Mouse (Mus musculus) MEL (cell line): ENCODE measurements around the gene Myo5a.

Experiments
- CTCF ChIP-seq, 3 experiments: IDR thresholded peaks in 2 of 3; conservative IDR thresholded peaks in 1 of 3; 2 replicates each; pipeline ENCODE4 v1.5.1; 2011 to 2012; ENCODE audit warnings: low read length in 3 of 3, low read depth in 2 of 3, mild to moderate bottlenecking in 2 of 3, improper control_type of control experiment in 1 of 3, inconsistent platforms in 1 of 3, mixed read lengths in 1 of 3, moderate library complexity in 1 of 3; ENCODE audit not compliant: control insufficient read depth in 1 of 3, insufficient read depth in 1 of 3, poor library complexity in 1 of 3, severe bottlenecking in 1 of 3
- EP300 ChIP-seq, 2 experiments: IDR thresholded peaks; 2 replicates each; pipeline ENCODE4 v1.6.1; 2011; ENCODE audit warnings: improper control_type of control experiment in 2 of 2, low read length in 2 of 2, low read depth in 1 of 2, mild to moderate bottlenecking in 1 of 2
- ETS1 ChIP-seq: IDR thresholded peaks from 2 replicates; pipeline ENCODE4 v1.6.1; 2012; ENCODE audit warnings: low read depth, mild to moderate bottlenecking, inconsistent platforms, low read length, improper control_type of control experiment, moderate library complexity
- GATA1 ChIP-seq: IDR thresholded peaks from 2 replicates; pipeline ENCODE4 v1.6.1; 2011; ENCODE audit warnings: low read depth, low read length, improper control_type of control experiment
- HCFC1 ChIP-seq: IDR thresholded peaks from 2 replicates; pipeline ENCODE4 v1.6.1; 2012; ENCODE audit warnings: low read depth, mild to moderate bottlenecking, inconsistent platforms, low read length, improper control_type of control experiment, moderate library complexity
- JUND ChIP-seq: IDR thresholded peaks from 2 replicates; pipeline ENCODE4 v1.6.1; 2011; ENCODE audit warnings: low read depth, mild to moderate bottlenecking, improper control_type of control experiment, low read length
- MAFK ChIP-seq: IDR thresholded peaks from 2 replicates; pipeline ENCODE4 v1.6.1; 2011; ENCODE audit warnings: low read depth, mild to moderate bottlenecking, low read length, improper control_type of control experiment, borderline replicate concordance
- POLR2A ChIP-seq, 2 experiments: IDR thresholded peaks; 2 replicates each; pipeline ENCODE4 v1.6.1; 2011 to 2012; ENCODE audit warnings: low read length in 2 of 2, mild to moderate bottlenecking in 2 of 2, control low read depth in 1 of 2, improper control_type of control experiment in 1 of 2, low read depth in 1 of 2, moderate library complexity in 1 of 2; ENCODE audit not compliant: control insufficient read depth in 1 of 2, insufficient read depth in 1 of 2, poor library complexity in 1 of 2
- RCOR1 ChIP-seq: IDR thresholded peaks from 2 replicates; pipeline ENCODE4 v1.6.1; 2012; ENCODE audit warnings: low read depth, mild to moderate bottlenecking, inconsistent platforms, low read length, improper control_type of control experiment
- ZC3H11A ChIP-seq: IDR thresholded peaks from 2 replicates; pipeline ENCODE4 v1.6.1; 2012; ENCODE audit warnings: low read depth, mild to moderate bottlenecking, inconsistent platforms, low read length, improper control_type of control experiment
- ZMIZ1 ChIP-seq: IDR thresholded peaks from 2 replicates; pipeline ENCODE4 v1.6.1; 2012; ENCODE audit warnings: low read depth, mild to moderate bottlenecking, inconsistent platforms, low read length, improper control_type of control experiment, moderate library complexity

DNA sequence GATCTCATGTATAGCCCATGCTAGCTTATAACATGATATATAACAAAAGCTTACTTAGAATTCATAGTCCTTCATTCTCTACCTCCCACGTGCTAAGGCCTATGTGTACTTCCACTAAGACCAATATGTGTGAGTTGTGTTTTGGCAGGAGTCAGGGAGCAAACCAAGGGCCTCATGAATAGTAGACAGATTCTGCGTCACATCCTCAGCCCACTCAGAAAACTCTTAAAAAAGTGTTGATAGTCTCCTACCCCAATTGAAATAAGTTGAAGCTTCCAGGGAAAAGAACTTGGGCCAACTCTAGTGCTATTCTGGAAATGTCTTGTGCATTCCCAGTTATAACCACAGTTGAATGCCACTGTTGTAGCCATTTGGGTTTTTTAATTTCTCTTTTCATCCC lies 131.2 kb downstream of the Myo5a start:
- TF ChIP-seq POLR2A (IDR thresholded peaks at IDR 0.05; ENCODE audit: control insufficient read depth in 1 of 2, insufficient read depth in 1 of 2, low read depth in 1 of 2, low read length in 2 of 2, poor library complexity in 1 of 2), result no peak
- TF ChIP-seq EP300 (IDR thresholded peaks at IDR 0.05; ENCODE audit: low read depth in 1 of 2, low read length in 2 of 2), result no peak
- no peak for TF ChIP-seq GATA1
- TF ChIP-seq JUND, result no peak
- TF ChIP-seq ETS1, result no peak
- TF ChIP-seq ZC3H11A, result no peak
- TF ChIP-seq CTCF (IDR thresholded peaks at IDR 0.05 in 2 of 3, conservative IDR thresholded peaks at IDR 0.05 in 1 of 3; ENCODE audit: control insufficient read depth in 1 of 3, insufficient read depth in 1 of 3, low read depth in 2 of 3, low read length in 3 of 3, poor library complexity in 1 of 3, severe bottlenecking in 1 of 3), result no peak
- TF ChIP-seq HCFC1, result no peak
- TF ChIP-seq MAFK, result no peak
- no peak for TF ChIP-seq ZMIZ1
- TF ChIP-seq RCOR1, result no peak
